Mouse (Mus musculus): ENCODE results near the gene Hsd17b7. TPM values are rescaled to one million over a fixed set of nuclear protein-coding genes. Genes with fewer than 3 reads are reported as not detected.

Hsd17b7 gene
- polyA plus RNA-seq, 1 experiment from 2014 or later, result 20.8 TPM

- H3K27me3 ChIP-seq (ENCODE audit: control insufficient read depth, insufficient read depth, low read length), result no peaks in the 10 kb centered on the region
- no peak overlapping the region for H3K27ac ChIP-seq (ENCODE audit: low read depth, low read length)
- peaks cover 3% of the 10 kb centered on the region; the same call in 1 of the 2 replicates for H3K36me3 ChIP-seq (ENCODE audit: control insufficient read depth, insufficient read depth, low read length)
- ATAC-seq (replicated peaks; ENCODE audit: low FRiP score), result no peak
- H3K4me2 ChIP-seq (ENCODE audit: low read depth, low read length, severe bottlenecking), result no peak overlapping the region
- H3K9ac ChIP-seq (ENCODE audit: low read length), result no peak overlapping the region
- no peak overlapping the region for H3K4me3 ChIP-seq (ENCODE audit: low read depth, low read length)
- no peaks in the 10 kb centered on the region for H3K4me1 ChIP-seq (replicated peaks; ENCODE audit: control insufficient read depth, insufficient read depth, low read length)
- no peaks in the 10 kb centered on the region for H3K9me3 ChIP-seq (ENCODE audit: control insufficient read depth, low read length)
- no peak for DNase-seq (ENCODE audit: low spot score)
- 73% methylated on average over 7 of the region's 7 CpGs for WGBS
Observed at GRCm38 (mm10) chr1:169949981-169950380, 19.1 kb downstream of the Hsd17b7 start.

DNA sequence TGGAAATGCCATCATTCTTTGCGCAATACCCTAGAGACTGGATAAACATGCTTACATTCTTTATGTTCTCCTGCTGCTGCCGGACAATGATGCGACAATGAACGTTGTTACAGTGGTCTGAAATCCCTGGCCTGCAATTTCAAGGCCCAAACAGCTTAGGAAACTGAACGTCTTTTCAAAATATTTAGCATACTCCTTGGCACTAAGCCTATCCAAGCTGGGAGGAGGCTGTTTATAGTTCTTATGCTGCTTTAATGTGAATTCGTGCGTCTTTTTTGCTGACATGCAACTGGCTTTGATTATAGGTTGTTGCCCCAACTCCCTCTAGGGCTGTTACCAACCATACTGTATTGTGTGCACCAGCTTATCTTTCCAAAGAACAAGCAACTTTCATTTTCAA, 20.2 kb downstream of the Hsd17b7 start:
- Histone ChIP-seq H3K4me3 (ENCODE audit: low read depth, low read length) (no peak overlapping the region), H3K27ac (ENCODE audit: low read depth, low read length) (no peak overlapping the region), H3K36me3 (ENCODE audit: control insufficient read depth, insufficient read depth, low read length) (no peaks in the 10 kb centered on the region; the same call in 1 of the 2 replicates), H3K9ac (ENCODE audit: low read length) (no peak overlapping the region), H3K9me3 (ENCODE audit: control insufficient read depth, low read length) (no peaks in the 10 kb centered on the region), H3K27me3 (ENCODE audit: control insufficient read depth, insufficient read depth, low read length) (no peaks in the 10 kb centered on the region), H3K4me2 (ENCODE audit: low read depth, low read length, severe bottlenecking) (no peak overlapping the region), H3K4me1 (replicated peaks; ENCODE audit: control insufficient read depth, insufficient read depth, low read length) (no peaks in the 10 kb centered on the region)
- DNase-seq (ENCODE audit: low spot score) (no peak), ATAC-seq (replicated peaks; ENCODE audit: low FRiP score) (no peak)
- 87% methylated on average over 7 of the region's 7 CpGs for WGBS

- H3K4me1 ChIP-seq (replicated peaks; ENCODE audit: control insufficient read depth, insufficient read depth, low read length), result no peaks in the 10 kb centered on the region
- ATAC-seq (replicated peaks; ENCODE audit: low FRiP score) (no peak), DNase-seq (ENCODE audit: low spot score) (no peak)
- no peaks in the 10 kb centered on the region for H3K9me3 ChIP-seq (ENCODE audit: control insufficient read depth, low read length)
- H3K4me3 ChIP-seq (ENCODE audit: low read depth, low read length), result no peak overlapping the region
- H3K27ac ChIP-seq (ENCODE audit: low read depth, low read length), result no peak overlapping the region
- H3K9ac ChIP-seq (ENCODE audit: low read length), result no peak overlapping the region
- 82% methylated on average over 7 of the region's 7 CpGs for WGBS
- H3K4me2 ChIP-seq (ENCODE audit: low read depth, low read length, severe bottlenecking), result no peak overlapping the region
- no peaks in the 10 kb centered on the region for H3K27me3 ChIP-seq (ENCODE audit: control insufficient read depth, insufficient read depth, low read length)
- H3K36me3 ChIP-seq (ENCODE audit: control insufficient read depth, insufficient read depth, low read length), result no peaks in the 10 kb centered on the region; the same call in 1 of the 2 replicates
Observed at GRCm38 (mm10) chr1:169948280-169948679, 20.8 kb downstream of the Hsd17b7 start.

GRCm38 (mm10) chr1:169947654-169948053, 21.4 kb downstream of the Hsd17b7 start:
- Histone ChIP-seq H3K36me3 (ENCODE audit: control insufficient read depth, insufficient read depth, low read length) (no peaks in the 10 kb centered on the region; the same call in 1 of the 2 replicates), H3K9ac (ENCODE audit: low read length) (no peak overlapping the region), H3K27me3 (ENCODE audit: control insufficient read depth, insufficient read depth, low read length) (no peaks in the 10 kb centered on the region), H3K27ac (ENCODE audit: low read depth, low read length) (no peak overlapping the region), H3K9me3 (ENCODE audit: control insufficient read depth, low read length) (no peaks in the 10 kb centered on the region), H3K4me3 (ENCODE audit: low read depth, low read length) (no peak overlapping the region), H3K4me1 (replicated peaks; ENCODE audit: control insufficient read depth, insufficient read depth, low read length) (no peaks in the 10 kb centered on the region), H3K4me2 (ENCODE audit: low read depth, low read length, severe bottlenecking) (no peak overlapping the region)
- DNase-seq (ENCODE audit: low spot score), result no peak
- 79% methylated on average over 6 of the region's 6 CpGs for WGBS
- ATAC-seq (replicated peaks; ENCODE audit: low FRiP score), result no peak

GRCm38 (mm10) chr1:169946004-169946403, 23.0 kb downstream of the Hsd17b7 start:
- 65% methylated on average over 3 of the region's 3 CpGs for WGBS
- H3K36me3 ChIP-seq (ENCODE audit: control insufficient read depth, insufficient read depth, low read length), result no peaks in the 10 kb centered on the region
- H3K4me3 ChIP-seq (ENCODE audit: low read depth, low read length), result no peak overlapping the region
- no peak for ATAC-seq (replicated peaks; ENCODE audit: low FRiP score)
- no peak overlapping the region for H3K27ac ChIP-seq (ENCODE audit: low read depth, low read length)
- H3K4me2 ChIP-seq (ENCODE audit: low read depth, low read length, severe bottlenecking), result no peak overlapping the region
- no peak for DNase-seq (ENCODE audit: low spot score)
- H3K27me3 ChIP-seq (ENCODE audit: control insufficient read depth, insufficient read depth, low read length), result no peaks in the 10 kb centered on the region
- no peaks in the 10 kb centered on the region for H3K4me1 ChIP-seq (replicated peaks; ENCODE audit: control insufficient read depth, insufficient read depth, low read length)
- H3K9me3 ChIP-seq (ENCODE audit: control insufficient read depth, low read length), result no peaks in the 10 kb centered on the region
- H3K9ac ChIP-seq (ENCODE audit: low read length), result no peak overlapping the region

DNA sequence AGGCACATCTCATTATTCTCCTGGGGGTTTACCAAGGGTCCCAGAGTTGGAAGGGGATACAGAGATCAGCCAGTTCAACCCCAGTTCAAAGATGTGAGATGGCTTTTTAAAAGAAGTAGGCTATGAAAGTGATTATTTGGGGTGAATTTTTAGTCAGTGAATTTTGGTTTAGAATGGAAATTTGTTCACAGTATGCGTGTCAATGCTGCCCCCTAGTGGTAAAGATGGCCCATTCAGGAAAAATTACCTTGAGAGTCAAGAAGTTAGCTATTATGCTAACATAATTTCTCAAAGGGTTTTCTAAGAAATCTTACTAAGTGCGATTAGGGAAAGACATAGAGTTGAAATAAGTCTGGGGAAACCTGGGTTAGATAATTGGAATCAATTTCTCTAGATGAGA, 29.7 kb downstream of the Hsd17b7 start:
- Histone ChIP-seq H3K4me2 (ENCODE audit: low read depth, low read length, severe bottlenecking) (no peak overlapping the region), H3K9me3 (ENCODE audit: control insufficient read depth, low read length) (no peaks in the 10 kb centered on the region), H3K27ac (ENCODE audit: low read depth, low read length) (no peak overlapping the region), H3K27me3 (ENCODE audit: control insufficient read depth, insufficient read depth, low read length) (no peaks in the 10 kb centered on the region), H3K9ac (ENCODE audit: low read length) (no peak overlapping the region), H3K4me3 (ENCODE audit: low read depth, low read length) (no peak overlapping the region), H3K36me3 (ENCODE audit: control insufficient read depth, insufficient read depth, low read length) (no peaks in the 10 kb centered on the region), H3K4me1 (replicated peaks; ENCODE audit: control insufficient read depth, insufficient read depth, low read length) (no peaks in the 10 kb centered on the region; the same call in 1 of the 2 replicates)
- ATAC-seq (replicated peaks; ENCODE audit: low FRiP score) (no peak), DNase-seq (ENCODE audit: low spot score) (no peak)
- WGBS, result 8% methylated on average over 2 of the region's 2 CpGs

GRCm38 (mm10) chr1:169934005-169934725, 34.9 kb downstream of the Hsd17b7 start:
- peak overlapping the region; percentile 5; the same call in 1 of the 2 replicates for H3K4me2 ChIP-seq (ENCODE audit: low read depth, low read length, severe bottlenecking)
- no peaks in the 10 kb centered on the region for H3K27me3 ChIP-seq (ENCODE audit: control insufficient read depth, insufficient read depth, low read length)
- no peak overlapping the region for H3K27ac ChIP-seq (ENCODE audit: low read depth, low read length)
- H3K9ac ChIP-seq (ENCODE audit: low read length), result no peak overlapping the region; the same call in 1 of the 2 replicates
- peak; percentile 68 for DNase-seq (ENCODE audit: low spot score)
- WGBS, result 43% methylated on average over 16 of the region's 16 CpGs
- no peaks in the 10 kb centered on the region for H3K36me3 ChIP-seq (ENCODE audit: control insufficient read depth, insufficient read depth, low read length)
- ATAC-seq (replicated peaks; ENCODE audit: low FRiP score), result peak; percentile 50
- H3K9me3 ChIP-seq (ENCODE audit: control insufficient read depth, low read length), result no peaks in the 10 kb centered on the region
- H3K4me3 ChIP-seq (ENCODE audit: low read depth, low read length), result no peak overlapping the region
- H3K4me1 ChIP-seq (replicated peaks; ENCODE audit: control insufficient read depth, insufficient read depth, low read length), result no peaks in the 10 kb centered on the region; the same call in 1 of the 2 replicates

DNA sequence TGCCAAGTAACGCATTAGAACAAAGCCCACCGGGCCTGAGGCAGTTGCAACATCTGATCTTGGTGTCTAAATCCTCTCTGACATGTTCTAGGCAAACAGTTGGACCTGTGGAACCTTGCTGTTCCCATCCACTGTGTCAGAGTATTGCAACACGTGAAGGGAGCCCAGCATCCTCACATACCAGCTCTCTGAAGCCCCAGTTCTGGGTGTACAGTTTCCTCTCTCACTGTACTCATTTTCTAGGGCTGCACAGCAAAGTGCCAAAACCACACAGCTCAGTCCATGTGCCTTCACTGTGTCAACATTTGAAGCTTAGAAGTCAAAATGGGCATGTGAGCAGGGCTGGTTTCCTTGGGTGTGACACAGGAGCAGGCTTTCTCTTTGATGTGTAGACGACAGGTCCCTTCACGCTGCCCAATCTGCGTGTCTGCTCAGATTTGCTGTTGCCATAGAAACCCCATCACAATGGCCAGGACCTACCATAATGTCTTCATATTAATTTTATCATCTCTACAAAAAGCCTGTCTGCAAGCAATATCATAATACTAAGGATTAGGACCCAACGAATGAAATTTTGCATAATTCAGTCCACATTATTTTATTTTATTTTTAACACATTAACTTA, 36.8 kb downstream of the Hsd17b7 start:
- ATAC-seq (replicated peaks; ENCODE audit: low FRiP score) (no peak), DNase-seq (ENCODE audit: low spot score) (no peak)

More for the DNA sequence above, 36.8 kb downstream of the Hsd17b7 start:
- no peaks in the 10 kb centered on the region for H3K9me3 ChIP-seq (ENCODE audit: control insufficient read depth, low read length)
- no peak overlapping the region for H3K9ac ChIP-seq (ENCODE audit: low read length)
- 75% methylated on average over 7 of the region's 7 CpGs for WGBS
- H3K36me3 ChIP-seq (ENCODE audit: control insufficient read depth, insufficient read depth, low read length), result no peaks in the 10 kb centered on the region
- H3K4me1 ChIP-seq (replicated peaks; ENCODE audit: control insufficient read depth, insufficient read depth, low read length), result no peaks in the 10 kb centered on the region; the same call in 1 of the 2 replicates
- no peak overlapping the region for H3K4me3 ChIP-seq (ENCODE audit: low read depth, low read length)
- no peaks in the 10 kb centered on the region for H3K27me3 ChIP-seq (ENCODE audit: control insufficient read depth, insufficient read depth, low read length)
- no peak overlapping the region for H3K27ac ChIP-seq (ENCODE audit: low read depth, low read length)
- H3K4me2 ChIP-seq (ENCODE audit: low read depth, low read length, severe bottlenecking), result no peak overlapping the region
